Mouse (Mus musculus): Measurements from ENCODE around the gene Armc10. TPM values are rescaled to one million over a fixed set of nuclear protein-coding genes. Genes with fewer than 3 reads are reported as not detected.

Armc10 gene
- polyA plus RNA-seq (2012) = 37.5 and 45.9 TPM in 2 replicates

DNA sequence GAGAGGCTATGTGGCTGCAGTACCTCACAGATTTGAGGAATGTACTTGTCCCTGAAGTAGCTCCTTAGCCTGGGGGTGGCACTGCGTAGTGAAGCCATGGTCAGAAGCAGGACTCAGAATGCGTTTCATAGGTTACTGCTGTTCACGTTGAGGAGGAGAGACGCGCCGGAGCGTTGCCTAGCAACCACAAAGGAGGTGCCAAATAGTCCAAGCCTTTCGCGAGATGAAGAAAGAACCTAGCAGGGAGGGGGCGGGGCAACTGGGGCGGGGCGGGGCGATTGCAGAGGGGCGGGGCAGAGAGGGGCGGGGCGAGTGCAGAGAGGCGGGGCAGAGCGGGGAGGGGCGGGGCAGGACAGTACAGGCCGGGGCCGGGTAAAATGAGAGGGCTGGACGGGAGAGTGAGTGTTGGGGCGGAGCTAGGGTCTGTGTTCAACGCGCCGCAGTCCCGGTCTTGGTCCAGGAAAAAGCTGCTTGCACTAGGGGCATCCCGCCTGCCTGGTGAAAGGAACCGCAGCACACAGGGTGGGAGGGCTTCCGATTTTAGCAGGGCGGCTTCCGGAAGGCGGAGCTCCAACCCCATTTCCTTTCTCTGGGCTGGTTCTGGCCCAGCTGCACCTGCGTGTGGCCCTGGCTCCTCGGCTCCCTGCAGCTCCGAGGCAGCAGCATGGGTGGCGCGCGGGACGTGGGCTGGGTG is at the start of gene Armc10, which contains the start of gene Fbxl13:
Armc10 (plus strand) TSS at position 375 of the 694 bp plus-strand sequence.
Fbxl13 (minus strand) TSS at position 196 of the 694 bp plus-strand sequence.

DNA sequence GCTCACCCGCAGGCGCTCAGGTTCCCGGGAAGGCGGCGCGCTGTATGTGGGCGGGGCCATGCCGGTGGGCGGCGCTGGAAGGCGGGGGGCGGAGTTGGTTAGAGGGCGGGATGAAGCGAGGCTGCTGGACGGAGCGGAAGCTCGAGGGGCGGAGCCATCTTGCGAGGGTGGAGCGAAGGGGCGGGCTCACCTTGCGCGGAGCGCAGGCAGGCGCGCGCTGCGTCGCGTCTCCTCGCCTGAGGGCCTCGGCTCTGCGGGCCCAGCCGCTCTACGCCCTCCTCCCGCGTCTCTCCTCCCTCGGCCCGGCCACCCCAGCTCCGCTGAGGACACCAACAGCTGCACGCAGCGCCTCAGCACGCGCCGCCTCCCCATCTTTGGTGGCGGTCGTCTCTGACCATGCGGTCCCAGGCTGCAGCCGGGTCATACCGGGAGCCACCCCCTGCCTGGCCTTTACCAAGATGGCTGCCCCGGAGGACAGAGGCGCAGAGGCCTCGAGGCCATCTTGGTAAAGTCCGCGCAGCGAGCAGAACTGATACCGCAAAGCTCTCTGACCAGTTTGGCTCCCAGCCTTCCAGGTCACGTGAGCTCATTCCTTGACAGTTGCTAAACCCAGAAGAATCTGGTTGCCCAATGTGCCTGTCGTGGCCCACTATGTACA is 55.9 kb downstream of the Armc10 start, which contains the start of gene Napepld:
Napepld (minus strand) TSS at position 46 of the 658 bp plus-strand sequence.

Other genes with a start within 250 kb of the Armc10 start
- gene Ccdc146, start 221.1 kb upstream of the Armc10 start, polyA plus RNA-seq (2012) = not detected in 2 replicates
- gene Fam185a, start 220.9 kb upstream of the Armc10 start, polyA plus RNA-seq (2012) = 2.6 and 3.1 TPM in 2 replicates
- not detected in 2 replicates for gene Lrrc17, start 102.3 kb upstream of the Armc10 start, polyA plus RNA-seq (2012)
- 0.03 and 0.20 TPM in 2 replicates for gene Fbxl13, start 179 bp upstream of the Armc10 start, polyA plus RNA-seq (2012)
- 0.66 and 1.2 TPM in 2 replicates for gene Napepld, start 55.6 kb downstream of the Armc10 start, polyA plus RNA-seq (2012)
- 43.5 and 44.4 TPM in 2 replicates for gene Pmpcb, start 91.3 kb downstream of the Armc10 start, polyA plus RNA-seq (2012)
- 62.1 and 64.1 TPM in 2 replicates for gene Dnajc2, start 139.4 kb downstream of the Armc10 start, polyA plus RNA-seq (2012)
- gene Psmc2, start 139.5 kb downstream of the Armc10 start, polyA plus RNA-seq (2012) = 8.4 and 10.8 TPM in 2 replicates
- not detected in 2 replicates for gene Slc26a5, start 219.8 kb downstream of the Armc10 start, polyA plus RNA-seq (2012)

Measured in megakaryocyte-erythroid progenitor cell, adult 5 weeks (primary cell).